Mouse (Mus musculus) myocyte (in vitro differentiated cells): ENCODE results near the gene Umod. TPM values are rescaled to one million over a fixed set of nuclear protein-coding genes. Genes with fewer than 3 reads are reported as not detected.

Source experiments
- H3K27me3 ChIP-seq: one replicate; pipeline ENCODE4 v1.6.1; 2011; ENCODE audit not compliant: control insufficient read depth, insufficient read depth, insufficient read length
- H3K36me3 ChIP-seq: one replicate; pipeline ENCODE4 v1.6.1; 2011; ENCODE audit not compliant: control insufficient read depth, insufficient read depth
- H3K4me2 ChIP-seq: one replicate; pipeline ENCODE4 v1.6.1; 2011; ENCODE audit warnings: low read depth, control low read depth
- H3K4me3 ChIP-seq: one replicate; pipeline ENCODE4 v1.5.1; 2011; ENCODE audit warnings: mild to moderate bottlenecking, control low read depth, moderate library complexity
- H3K79me2 ChIP-seq: one replicate; pipeline ENCODE4 v1.6.1; 2011; ENCODE audit not compliant: control insufficient read depth, insufficient read depth
- H3ac ChIP-seq: one replicate; pipeline ENCODE4 v1.6.1; 2011; ENCODE audit not compliant: control insufficient read depth, insufficient read length
- CEBPB ChIP-seq: IDR thresholded peaks from 2 replicates; pipeline ENCODE4 v1.6.1; 2011; ENCODE audit warnings: mild to moderate bottlenecking, moderate library complexity; ENCODE audit not compliant: poor library complexity, insufficient read depth, severe bottlenecking
- E2F4 ChIP-seq: IDR thresholded peaks from one replicate; pipeline ENCODE4 v1.6.1; 2011; ENCODE audit warnings: mild to moderate bottlenecking, control low read depth, moderate library complexity; ENCODE audit not compliant: insufficient read depth
- MAX ChIP-seq: IDR thresholded peaks from one replicate; pipeline ENCODE4 v1.6.1; 2011; ENCODE audit warnings: low read depth, mild to moderate bottlenecking, control low read depth
- MYOD1 ChIP-seq, 3 experiments: IDR thresholded peaks; one replicate each; pipeline ENCODE4 v1.6.1; 2011; ENCODE audit warnings: control low read depth in 2 of 3, low read depth in 2 of 3, mild to moderate bottlenecking in 2 of 3, moderate library complexity in 1 of 3; ENCODE audit not compliant: insufficient read length in 2 of 3, control insufficient read depth in 1 of 3
- MYOG ChIP-seq, 3 experiments: IDR thresholded peaks; one replicate each; pipeline ENCODE4 v1.6.1; 2011; ENCODE audit warnings: control low read depth in 2 of 3, low read depth in 2 of 3, mild to moderate bottlenecking in 2 of 3; ENCODE audit not compliant: insufficient read length in 2 of 3, control insufficient read depth in 1 of 3, insufficient read depth in 1 of 3
- POLR2A ChIP-seq: IDR thresholded peaks from one replicate; pipeline ENCODE4 v1.6.1; 2011; ENCODE audit warnings: low read depth, mild to moderate bottlenecking, control low read depth, moderate library complexity; ENCODE audit not compliant: insufficient read length
- POLR2AphosphoS2 ChIP-seq: IDR thresholded peaks from one replicate; pipeline ENCODE4 v1.6.1; 2011; ENCODE audit warnings: low read depth, control low read depth; ENCODE audit not compliant: insufficient read length
- REST ChIP-seq: IDR thresholded peaks from one replicate; pipeline ENCODE4 v1.6.1; 2011; ENCODE audit warnings: mild to moderate bottlenecking, control low read depth, moderate library complexity; ENCODE audit not compliant: insufficient read depth, insufficient read length
- SRF ChIP-seq: IDR thresholded peaks from one replicate; pipeline ENCODE4 v1.6.1; 2011; ENCODE audit warnings: low read depth; ENCODE audit not compliant: control insufficient read depth, insufficient read length
- TCF12 ChIP-seq: IDR thresholded peaks from one replicate; pipeline ENCODE4 v1.6.1; 2011; ENCODE audit warnings: mild to moderate bottlenecking, control low read depth; ENCODE audit not compliant: poor library complexity, insufficient read depth, severe bottlenecking
- TCF3 ChIP-seq: IDR thresholded peaks from one replicate; pipeline ENCODE4 v1.6.1; 2011; ENCODE audit warnings: low read depth, control low read depth; ENCODE audit not compliant: insufficient read length
- USF1 ChIP-seq: IDR thresholded peaks from one replicate; pipeline ENCODE4 v1.6.1; 2011; ENCODE audit warnings: low read depth, mild to moderate bottlenecking, control low read depth, moderate library complexity
- polyA plus RNA-seq: library from polyadenylated mRNA; unstranded; fragments of >200 nt; fragmentation: generic; extraction: Trizol; gene quantifications from one replicate; pipeline ENCODE4 v1.2.1, GENCODE M21; 2012; ENCODE audit warnings: missing spikeins

The Umod gene
- polyA plus RNA-seq, 1 experiment = not detected

- TF ChIP-seq POLR2AphosphoS2 (no peak), E2F4 (no peak), MYOD1 (IDR thresholded peaks at IDR 0.05; ENCODE audit: control insufficient read depth in 1 of 3, insufficient read length in 2 of 3, low read depth in 2 of 3) (no peak), TCF12 (no peak), CEBPB (no peak), MAX (no peak)
Observed at GRCm38 (mm10) chr7:119519163-119519562, 40.1 kb upstream of the Umod start, which contains the start of gene Acsm5. Acsm5 (plus strand) TSS chr7:119519463.

GRCm38 (mm10) chr7:119516272-119516558 lies 37.1 kb upstream of the Umod start:
- no peaks in the 10 kb centered on the region for H3K79me2 ChIP-seq
- no peaks in the 10 kb centered on the region for H3K36me3 ChIP-seq
- no peaks in the 10 kb centered on the region for H3K27me3 ChIP-seq
- TF ChIP-seq MAX = no peak
- no peak for TF ChIP-seq REST
- no peak for TF ChIP-seq POLR2A
- no peak for TF ChIP-seq SRF
- TF ChIP-seq POLR2AphosphoS2 = no peak
- TF ChIP-seq MYOD1 (IDR thresholded peaks at IDR 0.05; ENCODE audit: control insufficient read depth in 1 of 3, insufficient read length in 2 of 3, low read depth in 2 of 3) = no peak
- no peak for TF ChIP-seq USF1
- no peak for TF ChIP-seq CEBPB
- no peak for TF ChIP-seq E2F4
- TF ChIP-seq MYOG (IDR thresholded peaks at IDR 0.05; ENCODE audit: control insufficient read depth in 1 of 3, insufficient read depth in 1 of 3, insufficient read length in 2 of 3, low read depth in 2 of 3) = no peak
- TF ChIP-seq TCF12 = no peak
- no peak for TF ChIP-seq TCF3
- no peak overlapping the region for H3ac ChIP-seq
- no peak overlapping the region for H3K4me3 ChIP-seq
- H3K4me2 ChIP-seq = no peak overlapping the region

More at GRCm38 (mm10) chr7:119519163-119519562, 40.1 kb upstream of the Umod start, which contains the start of gene Acsm5:
- no peaks in the 10 kb centered on the region for H3K79me2 ChIP-seq
- no peak within 1 kb of the TSS for H3K4me3 ChIP-seq
- no peak within 1 kb of the TSS for H3K4me2 ChIP-seq
- no peak within 1 kb of the TSS for H3ac ChIP-seq
- no peaks in the 10 kb centered on the region for H3K36me3 ChIP-seq
- H3K27me3 ChIP-seq = no peaks in the 10 kb centered on the region

- Histone ChIP-seq H3ac (no peak overlapping the region), H3K36me3 (no peaks in the 10 kb centered on the region), H3K4me3 (no peak overlapping the region), H3K79me2 (no peaks in the 10 kb centered on the region), H3K4me2 (no peak overlapping the region), H3K27me3 (no peaks in the 10 kb centered on the region)
- TF ChIP-seq MYOD1 (IDR thresholded peaks at IDR 0.05; ENCODE audit: control insufficient read depth in 1 of 3, insufficient read length in 2 of 3, low read depth in 2 of 3) (no peak), REST (no peak), MYOG (IDR thresholded peaks at IDR 0.05; ENCODE audit: control insufficient read depth in 1 of 3, insufficient read depth in 1 of 3, insufficient read length in 2 of 3, low read depth in 2 of 3) (no peak), TCF3 (no peak), SRF (no peak), E2F4 (no peak), POLR2A (no peak), USF1 (no peak), MAX (no peak), TCF12 (no peak), POLR2AphosphoS2 (no peak), CEBPB (no peak)
Observed at GRCm38 (mm10) chr7:119515492-119516271, 36.6 kb upstream of the Umod start.

GRCm38 (mm10) chr7:119513056-119513455 lies 34.0 kb upstream of the Umod start:
- no peak overlapping the region for H3K4me2 ChIP-seq
- no peak for TF ChIP-seq TCF12
- TF ChIP-seq CEBPB = no peak
- TF ChIP-seq MAX = no peak
- no peak for TF ChIP-seq MYOD1 (IDR thresholded peaks at IDR 0.05; ENCODE audit: control insufficient read depth in 1 of 3, insufficient read length in 2 of 3, low read depth in 2 of 3)
- TF ChIP-seq POLR2AphosphoS2 = no peak
- no peak for TF ChIP-seq POLR2A
- TF ChIP-seq USF1 = no peak
- no peak for TF ChIP-seq E2F4
- no peak for TF ChIP-seq SRF
- TF ChIP-seq REST = no peak
- no peak for TF ChIP-seq MYOG (IDR thresholded peaks at IDR 0.05; ENCODE audit: control insufficient read depth in 1 of 3, insufficient read depth in 1 of 3, insufficient read length in 2 of 3, low read depth in 2 of 3)
- TF ChIP-seq TCF3 = no peak
- no peak overlapping the region for H3ac ChIP-seq
- H3K27me3 ChIP-seq = no peaks in the 10 kb centered on the region
- H3K36me3 ChIP-seq = no peaks in the 10 kb centered on the region
- no peaks in the 10 kb centered on the region for H3K79me2 ChIP-seq
- H3K4me3 ChIP-seq = no peak overlapping the region
